Mouse (Mus musculus): ENCODE data around the gene Mdga2. TPM values are rescaled to one million over a fixed set of nuclear protein-coding genes. Genes with fewer than 3 reads are reported as not detected.

The Mdga2 gene
- polyA plus RNA-seq, 1 experiment from 2014 or later, result 3.7 TPM

DNA sequence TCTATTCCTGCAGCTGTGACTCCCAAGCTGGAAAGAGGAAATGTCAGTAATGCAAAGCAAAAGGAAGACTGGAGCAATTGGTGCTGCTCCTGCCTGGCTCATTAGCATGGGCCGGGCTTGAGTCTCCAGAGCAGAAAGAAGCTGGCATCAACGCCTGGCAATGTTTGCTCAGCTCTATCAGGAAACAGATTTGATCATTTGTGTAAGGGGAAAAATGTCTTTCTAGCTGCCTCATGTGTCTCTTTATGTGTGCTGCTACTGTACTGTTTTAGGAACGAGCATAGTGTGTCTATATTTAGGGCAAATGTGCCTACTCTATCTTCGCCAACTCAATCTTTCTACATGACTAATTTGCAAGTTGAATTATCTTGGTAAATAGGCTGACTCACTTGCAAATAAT, 211.0 kb downstream of the Mdga2 start:
- ATAC-seq (ENCODE audit: insufficient read depth, low FRiP score, low TSS enrichment) (no peak), DNase-seq (ENCODE audit: low spot score) (no peak)
- H3K4me1 ChIP-seq (ENCODE audit: control insufficient read depth, insufficient read depth, low read length), result no peaks in the 10 kb centered on the region
- H3K4me2 ChIP-seq (ENCODE audit: low read depth), result no peak overlapping the region
- no peak overlapping the region for H3K9ac ChIP-seq (ENCODE audit: low read length)
- no peak overlapping the region for H3K4me3 ChIP-seq (ENCODE audit: low read depth, low read length)
- H3K27ac ChIP-seq (ENCODE audit: low read depth, low read length), result no peak overlapping the region
- WGBS, result 81% methylated on average over 4 of the region's 4 CpGs
- no peaks in the 10 kb centered on the region for H3K9me3 ChIP-seq (ENCODE audit: control insufficient read depth, low read length)
- no peaks in the 10 kb centered on the region for H3K27me3 ChIP-seq (ENCODE audit: control insufficient read depth, insufficient read depth, low read length)
- no peaks in the 10 kb centered on the region for H3K36me3 ChIP-seq (ENCODE audit: control insufficient read depth, insufficient read depth, low read length)

GRCm38 (mm10) chr12:67010318-67010717, 212.0 kb downstream of the Mdga2 start:
- Histone ChIP-seq H3K9ac (ENCODE audit: low read length) (no peak overlapping the region), H3K36me3 (ENCODE audit: control insufficient read depth, insufficient read depth, low read length) (no peaks in the 10 kb centered on the region), H3K4me2 (ENCODE audit: low read depth) (no peak overlapping the region), H3K4me3 (ENCODE audit: low read depth, low read length) (no peak overlapping the region), H3K4me1 (ENCODE audit: control insufficient read depth, insufficient read depth, low read length) (no peaks in the 10 kb centered on the region), H3K27me3 (ENCODE audit: control insufficient read depth, insufficient read depth, low read length) (no peaks in the 10 kb centered on the region), H3K27ac (ENCODE audit: low read depth, low read length) (no peak overlapping the region), H3K9me3 (ENCODE audit: control insufficient read depth, low read length) (no peaks in the 10 kb centered on the region)
- DNase-seq (ENCODE audit: low spot score) (no peak), ATAC-seq (ENCODE audit: insufficient read depth, low FRiP score, low TSS enrichment) (no peak)
- 83% methylated on average over 4 of the region's 4 CpGs for WGBS

GRCm38 (mm10) chr12:67009191-67009590, 213.2 kb downstream of the Mdga2 start:
- 81% methylated on average over 3 of the region's 3 CpGs for WGBS
- Histone ChIP-seq H3K4me1 (ENCODE audit: control insufficient read depth, insufficient read depth, low read length) (no peaks in the 10 kb centered on the region), H3K27ac (ENCODE audit: low read depth, low read length) (no peak overlapping the region), H3K4me3 (ENCODE audit: low read depth, low read length) (no peak overlapping the region), H3K36me3 (ENCODE audit: control insufficient read depth, insufficient read depth, low read length) (no peaks in the 10 kb centered on the region), H3K4me2 (ENCODE audit: low read depth) (no peak overlapping the region), H3K9ac (ENCODE audit: low read length) (no peak overlapping the region), H3K9me3 (ENCODE audit: control insufficient read depth, low read length) (no peaks in the 10 kb centered on the region), H3K27me3 (ENCODE audit: control insufficient read depth, insufficient read depth, low read length) (no peaks in the 10 kb centered on the region)
- ATAC-seq (ENCODE audit: insufficient read depth, low FRiP score, low TSS enrichment) (no peak), DNase-seq (ENCODE audit: low spot score) (no peak)

GRCm38 (mm10) chr12:66954129-66954528, 268.2 kb downstream of the Mdga2 start:
- WGBS, result 73% methylated on average over 3 of the region's 3 CpGs
- no peak for ATAC-seq (ENCODE audit: insufficient read depth, low FRiP score, low TSS enrichment)
- no peak for DNase-seq (ENCODE audit: low spot score)

DNA sequence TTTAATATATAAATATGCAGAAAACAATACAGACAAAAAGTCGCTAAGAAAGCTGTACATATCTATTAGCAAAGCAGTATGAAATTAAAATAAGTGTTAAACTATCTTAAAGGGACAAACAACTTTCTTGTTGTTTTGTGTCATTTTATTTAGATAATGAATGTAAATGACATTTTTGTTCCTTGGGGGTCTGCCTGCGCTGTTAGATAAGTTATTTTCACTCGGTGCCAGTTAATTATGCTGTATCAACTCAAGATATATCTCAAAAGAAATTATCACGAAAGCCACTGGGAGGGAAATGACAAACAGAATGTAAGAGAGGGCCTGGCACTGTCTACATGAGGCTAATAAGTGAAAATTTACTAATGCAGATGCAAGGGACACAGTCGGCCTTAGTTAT, 306.6 kb downstream of the Mdga2 start:
- Histone ChIP-seq H3K4me3 (ENCODE audit: low read depth, low read length) (no peak overlapping the region), H3K9me3 (ENCODE audit: control insufficient read depth, low read length) (no peaks in the 10 kb centered on the region), H3K27me3 (ENCODE audit: control insufficient read depth, insufficient read depth, low read length) (no peaks in the 10 kb centered on the region), H3K9ac (ENCODE audit: low read length) (no peak overlapping the region), H3K4me1 (ENCODE audit: control insufficient read depth, insufficient read depth, low read length) (no peaks in the 10 kb centered on the region), H3K27ac (ENCODE audit: low read depth, low read length) (no peak overlapping the region), H3K36me3 (ENCODE audit: control insufficient read depth, insufficient read depth, low read length) (no peaks in the 10 kb centered on the region), H3K4me2 (ENCODE audit: low read depth) (no peak overlapping the region)
- 93% methylated on average over 5 of the region's 5 CpGs for WGBS
- no peak for ATAC-seq (ENCODE audit: insufficient read depth, low FRiP score, low TSS enrichment)
- DNase-seq (ENCODE audit: low spot score), result no peak

More at GRCm38 (mm10) chr12:66954129-66954528, 268.2 kb downstream of the Mdga2 start:
- no peak overlapping the region for H3K27ac ChIP-seq (ENCODE audit: low read depth, low read length)
- no peaks in the 10 kb centered on the region for H3K36me3 ChIP-seq (ENCODE audit: control insufficient read depth, insufficient read depth, low read length)
- H3K9me3 ChIP-seq (ENCODE audit: control insufficient read depth, low read length), result no peaks in the 10 kb centered on the region
- H3K4me1 ChIP-seq (ENCODE audit: control insufficient read depth, insufficient read depth, low read length), result no peaks in the 10 kb centered on the region
- no peak overlapping the region for H3K9ac ChIP-seq (ENCODE audit: low read length)
- no peak overlapping the region for H3K4me3 ChIP-seq (ENCODE audit: low read depth, low read length)
- H3K27me3 ChIP-seq (ENCODE audit: control insufficient read depth, insufficient read depth, low read length), result no peaks in the 10 kb centered on the region
- H3K4me2 ChIP-seq (ENCODE audit: low read depth), result no peak overlapping the region

- Histone ChIP-seq H3K4me2 (ENCODE audit: low read depth) (no peak overlapping the region), H3K9me3 (ENCODE audit: control insufficient read depth, low read length) (no peaks in the 10 kb centered on the region), H3K4me3 (ENCODE audit: low read depth, low read length) (no peak overlapping the region), H3K9ac (ENCODE audit: low read length) (no peak overlapping the region), H3K27ac (ENCODE audit: low read depth, low read length) (no peak overlapping the region), H3K27me3 (ENCODE audit: control insufficient read depth, insufficient read depth, low read length) (no peaks in the 10 kb centered on the region), H3K4me1 (ENCODE audit: control insufficient read depth, insufficient read depth, low read length) (no peaks in the 10 kb centered on the region), H3K36me3 (ENCODE audit: control insufficient read depth, insufficient read depth, low read length) (no peaks in the 10 kb centered on the region)
- WGBS, result 86% methylated on average over 4 of the region's 4 CpGs
- ATAC-seq (ENCODE audit: insufficient read depth, low FRiP score, low TSS enrichment) (no peak), DNase-seq (ENCODE audit: low spot score) (no peak)
Observed at GRCm38 (mm10) chr12:66899366-66899765, 323.0 kb downstream of the Mdga2 start.

GRCm38 (mm10) chr12:66896790-66897189, 325.6 kb downstream of the Mdga2 start:
- no peaks in the 10 kb centered on the region for H3K9me3 ChIP-seq (ENCODE audit: control insufficient read depth, low read length)

DNA sequence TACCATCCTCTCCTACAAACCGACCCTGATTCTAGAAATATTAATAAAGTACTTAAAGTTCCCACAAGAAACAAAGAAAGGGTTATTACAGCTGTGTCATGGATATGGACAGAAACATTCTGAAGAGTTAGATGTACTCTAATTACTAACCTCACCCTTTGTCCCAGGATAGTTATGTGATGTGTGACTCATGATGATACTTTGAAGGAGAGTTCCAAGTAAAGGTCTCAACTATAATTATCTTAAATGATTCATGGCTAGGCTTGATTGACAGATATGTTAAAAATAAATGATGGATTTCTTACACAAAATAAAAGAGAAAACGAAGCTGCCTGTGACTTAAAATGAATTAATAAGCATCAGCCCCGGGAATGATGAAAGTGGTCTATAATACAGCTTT, 332.1 kb downstream of the Mdga2 start:
- Histone ChIP-seq H3K9ac (ENCODE audit: low read length) (no peak overlapping the region), H3K27me3 (ENCODE audit: control insufficient read depth, insufficient read depth, low read length) (no peaks in the 10 kb centered on the region), H3K4me1 (ENCODE audit: control insufficient read depth, insufficient read depth, low read length) (no peaks in the 10 kb centered on the region), H3K4me3 (ENCODE audit: low read depth, low read length) (no peak overlapping the region), H3K36me3 (ENCODE audit: control insufficient read depth, insufficient read depth, low read length) (no peaks in the 10 kb centered on the region), H3K4me2 (ENCODE audit: low read depth) (no peak overlapping the region), H3K9me3 (ENCODE audit: control insufficient read depth, low read length) (no peaks in the 10 kb centered on the region), H3K27ac (ENCODE audit: low read depth, low read length) (no peak overlapping the region)
- 84% methylated on average over 3 of the region's 3 CpGs for WGBS
- ATAC-seq (ENCODE audit: insufficient read depth, low FRiP score, low TSS enrichment), result no peak
- no peak for DNase-seq (ENCODE audit: low spot score)

More at GRCm38 (mm10) chr12:66896790-66897189, 325.6 kb downstream of the Mdga2 start:
- Histone ChIP-seq H3K27ac (ENCODE audit: low read depth, low read length) (no peak overlapping the region), H3K4me3 (ENCODE audit: low read depth, low read length) (no peak overlapping the region), H3K9ac (ENCODE audit: low read length) (no peak overlapping the region), H3K4me2 (ENCODE audit: low read depth) (no peak overlapping the region), H3K4me1 (ENCODE audit: control insufficient read depth, insufficient read depth, low read length) (no peaks in the 10 kb centered on the region), H3K36me3 (ENCODE audit: control insufficient read depth, insufficient read depth, low read length) (no peaks in the 10 kb centered on the region), H3K27me3 (ENCODE audit: control insufficient read depth, insufficient read depth, low read length) (no peaks in the 10 kb centered on the region)
- DNase-seq (ENCODE audit: low spot score) (no peak), ATAC-seq (ENCODE audit: insufficient read depth, low FRiP score, low TSS enrichment) (no peak)
- 93% methylated on average over 3 of the region's 3 CpGs for WGBS

DNA sequence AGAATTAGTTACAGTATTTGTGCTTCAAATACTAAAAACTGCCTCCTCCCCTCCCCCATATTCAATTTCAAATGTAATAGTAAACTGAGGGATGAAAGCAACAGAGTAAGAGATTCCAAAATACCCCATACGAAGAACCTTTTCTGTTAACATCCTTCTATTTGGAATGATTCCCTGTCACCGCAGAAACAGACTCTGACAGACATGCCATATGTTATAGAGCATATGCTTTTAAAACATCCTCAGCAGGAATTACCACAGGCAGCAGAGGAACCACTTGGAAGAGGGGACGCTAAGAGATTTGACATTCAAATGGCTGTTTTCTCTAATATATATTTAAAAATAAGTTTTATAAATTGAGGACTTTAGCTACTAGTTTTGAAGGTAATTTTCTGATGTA, 333.1 kb downstream of the Mdga2 start:
- DNase-seq (ENCODE audit: low spot score) (no peak), ATAC-seq (ENCODE audit: insufficient read depth, low FRiP score, low TSS enrichment) (no peak)
- Histone ChIP-seq H3K9ac (ENCODE audit: low read length) (no peak overlapping the region), H3K4me1 (ENCODE audit: control insufficient read depth, insufficient read depth, low read length) (no peaks in the 10 kb centered on the region), H3K27ac (ENCODE audit: low read depth, low read length) (no peak overlapping the region), H3K36me3 (ENCODE audit: control insufficient read depth, insufficient read depth, low read length) (no peaks in the 10 kb centered on the region), H3K27me3 (ENCODE audit: control insufficient read depth, insufficient read depth, low read length) (no peaks in the 10 kb centered on the region), H3K4me3 (ENCODE audit: low read depth, low read length) (no peak overlapping the region), H3K4me2 (ENCODE audit: low read depth) (no peak overlapping the region), H3K9me3 (ENCODE audit: control insufficient read depth, low read length) (no peaks in the 10 kb centered on the region)
- WGBS, result 85% methylated on average over 3 of the region's 3 CpGs

All from neural tube, embryonic 11.5 days (tissue).